Mouse (Mus musculus): Measurements from ENCODE around the gene Fam19a1. TPM values are rescaled to one million over a fixed set of nuclear protein-coding genes. Genes with fewer than 3 reads are reported as not detected.

Fam19a1 gene
- polyA plus RNA-seq, 1 experiment from 2014 or later: 24.1 TPM

GRCm38 (mm10) chr6:96635663-96636062, 522.7 kb downstream of the Fam19a1 start:
- no peak for ATAC-seq
- no peak overlapping the region for H3K27ac ChIP-seq (ENCODE audit: low read length)
- H3K4me2 ChIP-seq (ENCODE audit: low read length): no peak overlapping the region
- H3K4me3 ChIP-seq (replicated peaks; ENCODE audit: low read length): no peak overlapping the region
- peaks cover 8% of the 10 kb centered on the region for H3K4me1 ChIP-seq (replicated peaks; ENCODE audit: control insufficient read depth, insufficient read depth, low read length)
- H3K9me3 ChIP-seq (ENCODE audit: control insufficient read depth, low read length): no peaks in the 10 kb centered on the region
- no peaks in the 10 kb centered on the region for H3K27me3 ChIP-seq (replicated peaks; ENCODE audit: control insufficient read depth, insufficient read depth, low read length)
- 91% methylated on average over 2 of the region's 2 CpGs for WGBS
- H3K36me3 ChIP-seq (ENCODE audit: control insufficient read depth, insufficient read depth): no peaks in the 10 kb centered on the region
- no peak overlapping the region for H3K9ac ChIP-seq (replicated peaks; ENCODE audit: low read depth, low read length)

GRCm38 (mm10) chr6:96648742-96649141, 535.8 kb downstream of the Fam19a1 start:
- Histone ChIP-seq H3K4me1 (replicated peaks; ENCODE audit: control insufficient read depth, insufficient read depth, low read length) (no peaks in the 10 kb centered on the region), H3K9me3 (ENCODE audit: control insufficient read depth, low read length) (no peaks in the 10 kb centered on the region), H3K4me2 (ENCODE audit: low read length) (no peak overlapping the region), H3K27me3 (replicated peaks; ENCODE audit: control insufficient read depth, insufficient read depth, low read length) (no peaks in the 10 kb centered on the region), H3K4me3 (replicated peaks; ENCODE audit: low read length) (no peak overlapping the region), H3K36me3 (ENCODE audit: control insufficient read depth, insufficient read depth) (no peaks in the 10 kb centered on the region), H3K9ac (replicated peaks; ENCODE audit: low read depth, low read length) (no peak overlapping the region), H3K27ac (ENCODE audit: low read length) (no peak overlapping the region)
- ATAC-seq: no peak
- 72% methylated on average over 2 of the region's 2 CpGs for WGBS

GRCm38 (mm10) chr6:96649267-96649666, 536.3 kb downstream of the Fam19a1 start:
- WGBS: 84% methylated on average over 5 of the region's 5 CpGs

GRCm38 (mm10) chr6:96666311-96666710, 553.4 kb downstream of the Fam19a1 start:
- no peak for ATAC-seq
- Histone ChIP-seq H3K9me3 (ENCODE audit: control insufficient read depth, low read length) (no peaks in the 10 kb centered on the region), H3K4me1 (replicated peaks; ENCODE audit: control insufficient read depth, insufficient read depth, low read length) (no peaks in the 10 kb centered on the region), H3K27ac (ENCODE audit: low read length) (no peak overlapping the region), H3K36me3 (ENCODE audit: control insufficient read depth, insufficient read depth) (no peaks in the 10 kb centered on the region), H3K9ac (replicated peaks; ENCODE audit: low read depth, low read length) (no peak overlapping the region), H3K4me3 (replicated peaks; ENCODE audit: low read length) (no peak overlapping the region), H3K27me3 (replicated peaks; ENCODE audit: control insufficient read depth, insufficient read depth, low read length) (no peaks in the 10 kb centered on the region), H3K4me2 (ENCODE audit: low read length) (no peak overlapping the region)
- 98% methylated on average over 1 of the region's 1 CpGs for WGBS

More at GRCm38 (mm10) chr6:96649267-96649666, 536.3 kb downstream of the Fam19a1 start:
- Histone ChIP-seq H3K9me3 (ENCODE audit: control insufficient read depth, low read length) (no peaks in the 10 kb centered on the region), H3K4me1 (replicated peaks; ENCODE audit: control insufficient read depth, insufficient read depth, low read length) (no peaks in the 10 kb centered on the region), H3K4me3 (replicated peaks; ENCODE audit: low read length) (no peak overlapping the region), H3K9ac (replicated peaks; ENCODE audit: low read depth, low read length) (no peak overlapping the region), H3K36me3 (ENCODE audit: control insufficient read depth, insufficient read depth) (no peaks in the 10 kb centered on the region), H3K27me3 (replicated peaks; ENCODE audit: control insufficient read depth, insufficient read depth, low read length) (no peaks in the 10 kb centered on the region), H3K27ac (ENCODE audit: low read length) (no peak overlapping the region), H3K4me2 (ENCODE audit: low read length) (no peak overlapping the region)
- no peak for ATAC-seq

GRCm38 (mm10) chr6:96677813-96678212, 564.9 kb downstream of the Fam19a1 start:
- Histone ChIP-seq H3K9me3 (ENCODE audit: control insufficient read depth, low read length) (no peaks in the 10 kb centered on the region), H3K9ac (replicated peaks; ENCODE audit: low read depth, low read length) (no peak overlapping the region), H3K4me1 (replicated peaks; ENCODE audit: control insufficient read depth, insufficient read depth, low read length) (no peaks in the 10 kb centered on the region), H3K36me3 (ENCODE audit: control insufficient read depth, insufficient read depth) (no peaks in the 10 kb centered on the region), H3K27ac (ENCODE audit: low read length) (no peak overlapping the region), H3K4me2 (ENCODE audit: low read length) (no peak overlapping the region), H3K27me3 (replicated peaks; ENCODE audit: control insufficient read depth, insufficient read depth, low read length) (no peaks in the 10 kb centered on the region), H3K4me3 (replicated peaks; ENCODE audit: low read length) (no peak overlapping the region)
- ATAC-seq: no peak
- WGBS: 90% methylated on average over 3 of the region's 3 CpGs

Other genes starting within 250 kb of the Fam19a1 start
- gene 1700123L14Rik, start 53.1 kb downstream of the Fam19a1 start, polyA plus RNA-seq (2015; fragmentation: Nextera tagmentation; extraction: Ambion mirVana): not detected in 2 replicates

Data from forebrain, embryonic 16.5 days (tissue).